Mouse (Mus musculus): Measurements from ENCODE around the gene Atp6ap2. TPM values are rescaled to one million over a fixed set of nuclear protein-coding genes. Genes with fewer than 3 reads are reported as not detected.
A peak's percentile ranks its signal among the peaks of the same experiment; 100 is the strongest.
"Not testable (repeated sequence)": the region's sequence is repeated elsewhere in the genome, so short reads cannot be mapped to it uniquely, and the experiment has no call there.

The Atp6ap2 gene
- 116 and 124 TPM in 2 replicates for polyA plus RNA-seq (2015; fragmentation: Nextera tagmentation; extraction: Ambion mirVana)

GRCm38 (mm10) chrX:12587192-12587957, at the start of gene Atp6ap2:
Gene Atp6ap2 (plus strand): TSS chrX:12587801.
- Histone ChIP-seq H3K4me1 (no peaks in the 10 kb centered on the region), H3K27me3 (replicated peaks) (no peaks in the 10 kb centered on the region; the same call in 1 of the 2 replicates), H3K36me3 (no peaks in the 10 kb centered on the region), H3K4me2 (peak within 1 kb of the TSS; percentile 45), H3K9ac (peak within 1 kb of the TSS; percentile 73), H3K9me3 (no peaks in the 10 kb centered on the region), H3K27ac (peak within 1 kb of the TSS; percentile 74), H3K4me3 (replicated peaks) (peak within 1 kb of the TSS; percentile 68)
- 15% methylated on average over 49 of the region's 49 CpGs for WGBS
- ATAC-seq (ENCODE audit: insufficient read depth, low FRiP score, low read depth) = peak; percentile 99

GRCm38 (mm10) chrX:12544417-12544816, 43.2 kb upstream of the Atp6ap2 start:
- Histone ChIP-seq H3K36me3 (no peaks in the 10 kb centered on the region), H3K27ac (no peak overlapping the region), H3K9ac (no peak overlapping the region), H3K9me3 (no peaks in the 10 kb centered on the region), H3K4me1 (no peaks in the 10 kb centered on the region), H3K27me3 (replicated peaks) (no peaks in the 10 kb centered on the region), H3K4me3 (replicated peaks) (no peak overlapping the region), H3K4me2 (no peak overlapping the region)
- ATAC-seq (ENCODE audit: insufficient read depth, low FRiP score, low read depth) = no peak
- WGBS = 57% methylated on average over 1 of the region's 1 CpGs

GRCm38 (mm10) chrX:12557086-12557485, 30.5 kb upstream of the Atp6ap2 start:
- Histone ChIP-seq H3K27me3 (replicated peaks) (no peaks in the 10 kb centered on the region), H3K9ac (no peak overlapping the region), H3K27ac (no peak overlapping the region), H3K4me3 (replicated peaks) (no peak overlapping the region), H3K4me1 (no peaks in the 10 kb centered on the region), H3K4me2 (no peak overlapping the region), H3K9me3 (no peaks in the 10 kb centered on the region), H3K36me3 (no peaks in the 10 kb centered on the region)
- no peak for ATAC-seq (ENCODE audit: insufficient read depth, low FRiP score, low read depth)
- 77% methylated on average over 7 of the region's 7 CpGs for WGBS

- no peak overlapping the region for H3K4me2 ChIP-seq
- no peak overlapping the region for H3K27ac ChIP-seq
- WGBS = 69% methylated on average over 1 of the region's 1 CpGs
- H3K9ac ChIP-seq = no peak overlapping the region
- no peaks in the 10 kb centered on the region for H3K36me3 ChIP-seq
- H3K4me3 ChIP-seq (replicated peaks) = no peak overlapping the region
- H3K4me1 ChIP-seq = no peaks in the 10 kb centered on the region
- no peaks in the 10 kb centered on the region for H3K27me3 ChIP-seq (replicated peaks)
- no peak for ATAC-seq (ENCODE audit: insufficient read depth, low FRiP score, low read depth)
- H3K9me3 ChIP-seq = no peaks in the 10 kb centered on the region
These were observed 16.2 kb upstream of the Atp6ap2 start for GRCm38 (mm10) chrX:12571407-12571806.

- H3K4me2 ChIP-seq = no peak overlapping the region
- no peaks in the 10 kb centered on the region for H3K36me3 ChIP-seq
- H3K27ac ChIP-seq = no peak overlapping the region
- H3K9ac ChIP-seq = no peak overlapping the region
- H3K9me3 ChIP-seq = no peaks in the 10 kb centered on the region
- no peak overlapping the region for H3K4me3 ChIP-seq (replicated peaks)
- ATAC-seq (ENCODE audit: insufficient read depth, low FRiP score, low read depth) = no peak
- H3K4me1 ChIP-seq = no peaks in the 10 kb centered on the region
- H3K27me3 ChIP-seq (replicated peaks) = no peaks in the 10 kb centered on the region
- WGBS = 50% methylated on average over 3 of the region's 3 CpGs
These were observed 9.7 kb upstream of the Atp6ap2 start for GRCm38 (mm10) chrX:12577936-12578335.

GRCm38 (mm10) chrX:12578339-12578868, 9.2 kb upstream of the Atp6ap2 start:
- no peaks in the 10 kb centered on the region for H3K4me1 ChIP-seq
- WGBS = 68% methylated on average over 2 of the region's 2 CpGs
- H3K9ac ChIP-seq = no peak overlapping the region
- H3K36me3 ChIP-seq = no peaks in the 10 kb centered on the region
- no peak overlapping the region for H3K4me3 ChIP-seq (replicated peaks)
- H3K27ac ChIP-seq = no peak overlapping the region
- H3K9me3 ChIP-seq = no peaks in the 10 kb centered on the region
- no peak for ATAC-seq (ENCODE audit: insufficient read depth, low FRiP score, low read depth)
- no peaks in the 10 kb centered on the region for H3K27me3 ChIP-seq (replicated peaks)
- H3K4me2 ChIP-seq = no peak overlapping the region

- no peaks in the 10 kb centered on the region for H3K4me1 ChIP-seq
- no peaks in the 10 kb centered on the region for H3K9me3 ChIP-seq
- no peak overlapping the region for H3K4me3 ChIP-seq (replicated peaks)
- H3K27me3 ChIP-seq (replicated peaks) = no peaks in the 10 kb centered on the region
- no peak overlapping the region for H3K9ac ChIP-seq
- ATAC-seq (ENCODE audit: insufficient read depth, low FRiP score, low read depth) = no peak
- H3K4me2 ChIP-seq = no peak overlapping the region
- 82% methylated on average over 5 of the region's 5 CpGs for WGBS
- no peak overlapping the region for H3K27ac ChIP-seq
- no peaks in the 10 kb centered on the region for H3K36me3 ChIP-seq
These were observed 4.3 kb upstream of the Atp6ap2 start for GRCm38 (mm10) chrX:12583261-12583660.

GRCm38 (mm10) chrX:12587958-12588355, 356 bp downstream of the Atp6ap2 start:
- no peaks in the 10 kb centered on the region; the same call in 1 of the 2 replicates for H3K27me3 ChIP-seq (replicated peaks)
- H3K9ac ChIP-seq = peak overlapping the region; percentile 73
- WGBS = 21% methylated on average over 17 of the region's 18 CpGs
- peak; percentile 30; the same call in 1 of the 2 replicates for ATAC-seq (ENCODE audit: insufficient read depth, low FRiP score, low read depth)
- H3K4me2 ChIP-seq = peak overlapping the region; percentile 45
- no peaks in the 10 kb centered on the region for H3K36me3 ChIP-seq
- no peaks in the 10 kb centered on the region for H3K4me1 ChIP-seq
- no peaks in the 10 kb centered on the region for H3K9me3 ChIP-seq
- H3K27ac ChIP-seq = peak overlapping the region; percentile 74
- H3K4me3 ChIP-seq (replicated peaks) = peak overlapping the region; percentile 68

GRCm38 (mm10) chrX:12591401-12591943, 3.9 kb downstream of the Atp6ap2 start:
- Histone ChIP-seq H3K36me3 (no peaks in the 10 kb centered on the region), H3K4me2 (no peak overlapping the region), H3K9me3 (no peaks in the 10 kb centered on the region), H3K27ac (no peak overlapping the region), H3K4me3 (replicated peaks) (no peak overlapping the region), H3K4me1 (no peaks in the 10 kb centered on the region), H3K27me3 (replicated peaks) (no peaks in the 10 kb centered on the region; the same call in 1 of the 2 replicates), H3K9ac (no peak overlapping the region)
- WGBS = 77% methylated on average over 8 of the region's 8 CpGs
- ATAC-seq (ENCODE audit: insufficient read depth, low FRiP score, low read depth) = no peak

GRCm38 (mm10) chrX:12592011-12592410, 4.4 kb downstream of the Atp6ap2 start:
- Histone ChIP-seq H3K4me1 (no peaks in the 10 kb centered on the region), H3K4me3 (replicated peaks) (no peak overlapping the region), H3K4me2 (no peak overlapping the region), H3K9me3 (no peaks in the 10 kb centered on the region), H3K36me3 (no peaks in the 10 kb centered on the region), H3K9ac (no peak overlapping the region), H3K27ac (no peak overlapping the region), H3K27me3 (replicated peaks) (no peaks in the 10 kb centered on the region; the same call in 1 of the 2 replicates)
- 67% methylated on average over 5 of the region's 5 CpGs for WGBS
- ATAC-seq (ENCODE audit: insufficient read depth, low FRiP score, low read depth) = no peak

GRCm38 (mm10) chrX:12593824-12594223, 6.2 kb downstream of the Atp6ap2 start:
- Histone ChIP-seq H3K36me3 (no peaks in the 10 kb centered on the region), H3K27me3 (replicated peaks) (no peaks in the 10 kb centered on the region; the same call in 1 of the 2 replicates), H3K4me3 (replicated peaks) (no peak overlapping the region), H3K27ac (no peak overlapping the region), H3K4me1 (no peaks in the 10 kb centered on the region), H3K9me3 (no peaks in the 10 kb centered on the region), H3K4me2 (no peak overlapping the region), H3K9ac (no peak overlapping the region)
- 72% methylated on average over 5 of the region's 5 CpGs for WGBS
- no peak for ATAC-seq (ENCODE audit: insufficient read depth, low FRiP score, low read depth)

- not testable (repeated sequence) for H3K4me2 ChIP-seq, H3K27ac ChIP-seq
These were observed 22.9 kb downstream of the Atp6ap2 start for GRCm38 (mm10) chrX:12610541-12610940.

More at GRCm38 (mm10) chrX:12610541-12610940, 22.9 kb downstream of the Atp6ap2 start:
- H3K4me3 ChIP-seq (replicated peaks); H3K36me3 ChIP-seq; H3K9me3 ChIP-seq; H3K9ac ChIP-seq; ATAC-seq (ENCODE audit: insufficient read depth, low FRiP score, low read depth); H3K4me1 ChIP-seq; H3K27me3 ChIP-seq (replicated peaks): not testable (repeated sequence)
